Mouse (Mus musculus) G1E (cell line): Measurements from ENCODE around the gene Ift140.

Experiments
- CTCF ChIP-seq: IDR thresholded peaks from 2 replicates; pipeline ENCODE4 v1.5.1; 2012; ENCODE audit warnings: low read depth, low read length, inconsistent platforms, mixed read lengths
- GATA1 ChIP-seq: IDR thresholded peaks from 2 replicates; pipeline ENCODE4 v1.6.1; 2012; ENCODE audit warnings: borderline replicate concordance, low read length, inconsistent platforms, mixed read lengths
- POLR2AphosphoS5 ChIP-seq: IDR thresholded peaks from 2 replicates; pipeline ENCODE4 v1.6.1; 2012; ENCODE audit warnings: low read depth, low read length, inconsistent platforms; ENCODE audit not compliant: insufficient replicate concordance

DNA sequence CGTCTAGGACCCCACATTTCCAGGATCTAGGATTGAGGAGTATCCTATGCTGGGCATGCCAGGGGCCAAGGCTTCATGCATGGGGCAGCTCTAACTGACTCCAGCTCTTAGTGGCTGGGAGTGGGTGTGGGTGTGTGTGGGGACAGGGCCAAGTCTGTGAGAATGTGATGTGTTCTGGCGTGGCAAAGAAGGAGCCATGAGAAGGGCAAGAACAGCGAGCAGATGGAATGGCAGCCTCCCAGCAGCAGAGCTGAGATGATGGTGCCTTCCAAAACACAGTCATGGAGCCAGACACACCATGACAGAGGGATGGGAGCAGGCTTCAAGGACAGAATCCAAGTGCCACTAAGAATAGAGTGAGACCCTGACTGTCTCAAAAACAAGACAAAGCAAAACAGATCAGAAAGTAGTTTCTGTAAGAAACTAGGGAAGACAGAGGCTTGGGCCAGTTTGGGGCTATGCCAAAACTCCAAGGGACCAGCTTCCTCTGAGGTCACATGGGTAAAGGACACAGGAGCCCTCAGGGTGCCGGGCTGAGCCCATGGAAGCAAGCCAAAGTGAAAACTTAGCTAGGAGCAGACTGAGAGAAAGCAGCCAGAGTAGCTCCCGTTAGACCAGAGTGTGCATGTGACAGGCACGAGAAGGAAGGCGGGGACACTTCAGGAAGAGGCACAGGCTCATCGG lies 96.0 kb downstream of the Ift140 start:
- no peak for TF ChIP-seq POLR2AphosphoS5
- no peak for TF ChIP-seq CTCF
- TF ChIP-seq GATA1, result no peak
